Mouse (Mus musculus) mesoderm, embryonic 11.5 days (tissue): ENCODE results near the gene Aimp2.
A peak's percentile ranks its signal among the peaks of the same experiment; 100 is the strongest.

Experiments
- DNase-seq: peaks from one replicate; pipeline ENCODE4 v3.0.0-alpha.2; 2012; ENCODE audit warnings: low read depth, low spot score

Gene Aimp2

GRCm38 (mm10) chr5:143909417-143910400, at the start of gene Aimp2, which contains the start of gene Pms2:
Gene Aimp2 (minus strand): TSS chr5:143909847.
Gene Pms2 (plus strand): TSS chr5:143909964.
- peak; percentile 98 for DNase-seq

- no peak for DNase-seq
These were observed 47.5 kb upstream of the Aimp2 start for GRCm38 (mm10) chr5:143957101-143957500.

GRCm38 (mm10) chr5:143950016-143950415, 40.4 kb upstream of the Aimp2 start:
- no peak for DNase-seq

GRCm38 (mm10) chr5:143948361-143948760, 38.7 kb upstream of the Aimp2 start:
- no peak for DNase-seq

- no peak for DNase-seq
These were observed 33.8 kb upstream of the Aimp2 start for GRCm38 (mm10) chr5:143943231-143944125.

- DNase-seq = no peak
These were observed 31.9 kb upstream of the Aimp2 start for GRCm38 (mm10) chr5:143941588-143941987.

- DNase-seq = no peak
These were observed 26.5 kb upstream of the Aimp2 start for GRCm38 (mm10) chr5:143936156-143936555.

- DNase-seq = no peak
These were observed 24.2 kb upstream of the Aimp2 start for GRCm38 (mm10) chr5:143933875-143934274.

- DNase-seq = no peak
These were observed 23.8 kb upstream of the Aimp2 start for GRCm38 (mm10) chr5:143933414-143933813.

GRCm38 (mm10) chr5:143932831-143933230, 23.2 kb upstream of the Aimp2 start, which contains the start of gene Rsph10b:
Gene Rsph10b (plus strand): TSS chr5:143933035.
- DNase-seq = no peak

GRCm38 (mm10) chr5:143931863-143932580, 22.4 kb upstream of the Aimp2 start:
- DNase-seq = no peak

- no peak for DNase-seq
These were observed 21.0 kb upstream of the Aimp2 start for GRCm38 (mm10) chr5:143930656-143931055.

GRCm38 (mm10) chr5:143929291-143929690, 19.6 kb upstream of the Aimp2 start:
- no peak for DNase-seq

- DNase-seq = no peak
These were observed 18.2 kb upstream of the Aimp2 start, which contains the start of gene Gm42421 for GRCm38 (mm10) chr5:143927875-143928274. Gene Gm42421 (plus strand): TSS chr5:143928175.

GRCm38 (mm10) chr5:143924781-143925452, 15.3 kb upstream of the Aimp2 start:
- no peak for DNase-seq

- no peak for DNase-seq
These were observed 8.5 kb upstream of the Aimp2 start for GRCm38 (mm10) chr5:143918120-143918519.

GRCm38 (mm10) chr5:143917418-143917817, 7.8 kb upstream of the Aimp2 start:
- peak; percentile 34 for DNase-seq

- DNase-seq = no peak
These were observed 6.6 kb upstream of the Aimp2 start for GRCm38 (mm10) chr5:143916221-143916620.

GRCm38 (mm10) chr5:143908926-143909325, 721 bp downstream of the Aimp2 start:
- peak; percentile 16 for DNase-seq

GRCm38 (mm10) chr5:143906429-143906828, 3.2 kb downstream of the Aimp2 start:
- no peak for DNase-seq

- no peak for DNase-seq
These were observed 5.8 kb downstream of the Aimp2 start for GRCm38 (mm10) chr5:143903813-143904212.
